Mouse (Mus musculus) colon, adult 2 months (tissue): ENCODE data around the gene 1700029P11Rik. TPM values are rescaled to one million over a fixed set of nuclear protein-coding genes. Genes with fewer than 3 reads are reported as not detected.

ENCODE experiments used
- polyA plus RNA-seq: library from polyadenylated mRNA; depleted of rRNA; stranded (reverse); fragments of >200 nt; gene quantifications from 2 replicates; pipeline ENCODE4 v1.2.3, GENCODE M21; 2012; rRNA removed

Gene 1700029P11Rik
- polyA plus RNA-seq, result not detected in 2 replicates

DNA sequence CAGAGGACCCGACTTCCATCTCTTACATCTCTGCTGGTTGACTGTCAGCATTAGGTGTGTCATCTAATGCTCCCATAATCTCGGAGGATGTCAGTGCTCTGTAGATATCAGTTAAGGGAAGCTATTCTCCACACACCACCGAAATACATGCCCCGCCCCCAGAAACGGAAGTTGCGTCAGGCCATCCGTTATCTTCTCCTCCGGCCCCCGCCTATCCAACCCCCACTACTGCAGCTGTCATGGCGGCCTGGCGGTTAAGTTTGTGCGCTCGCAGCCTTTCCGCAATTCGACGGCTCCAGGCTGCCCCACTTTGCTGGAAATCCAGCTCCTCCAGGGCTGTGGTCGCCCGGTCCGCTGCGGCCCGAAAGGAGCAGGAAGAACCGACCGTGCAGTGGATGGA is at the start of gene 1700029P11Rik:
1700029P11Rik (plus strand) TSS at position 220 of the 400 bp plus-strand sequence.

GRCm38 (mm10) chr15:81936679-81937078 is 43.7 kb upstream of the 1700029P11Rik start, which contains the start of gene Csdc2:
Gene Csdc2, plus strand, starts transcription at chr15:81936759.

GRCm38 (mm10) chr15:81960171-81961077 is 19.9 kb upstream of the 1700029P11Rik start, which contains the start of gene Pmm1:
Gene Pmm1, minus strand, starts transcription at chr15:81960930.

DNA sequence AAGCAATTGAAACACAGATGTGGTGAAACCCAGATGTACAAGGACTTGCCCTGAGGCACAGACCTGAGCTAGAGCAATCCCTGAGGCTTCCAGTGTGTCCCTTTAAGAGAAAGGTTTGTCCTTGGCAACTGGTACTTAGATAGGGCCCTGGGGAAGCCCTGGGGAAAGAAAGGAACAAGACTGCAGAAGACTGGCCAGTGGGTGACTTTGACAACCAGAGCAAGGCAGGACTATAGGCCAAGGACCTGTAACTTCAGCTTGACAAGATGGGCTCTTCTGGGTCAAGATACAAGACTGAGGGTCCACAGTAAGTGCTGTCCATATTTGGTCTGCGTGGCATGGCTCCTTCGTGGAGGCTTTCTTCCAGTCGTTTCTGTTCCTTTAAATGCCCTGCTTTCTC is 7.3 kb downstream of the 1700029P11Rik start, which contains the start of gene Xrcc6:
Xrcc6 (plus strand) TSS at position 190 of the 400 bp plus-strand sequence.

Other genes with a start within 250 kb of the 1700029P11Rik start
- 23.1 and 24.3 TPM in 2 replicates for gene Zc3h7b, start 235.5 kb upstream of the 1700029P11Rik start, polyA plus RNA-seq
- 31.2 and 37.3 TPM in 2 replicates for gene Rangap1, start 235.0 kb upstream of the 1700029P11Rik start, polyA plus RNA-seq
- 13.8 and 15.9 TPM in 2 replicates for gene Tef, start 178.1 kb upstream of the 1700029P11Rik start, polyA plus RNA-seq
- 31.0 and 42.2 TPM in 2 replicates for gene Tob2, start 121.7 kb upstream of the 1700029P11Rik start, polyA plus RNA-seq
- 26.5 and 34.8 TPM in 2 replicates for gene Phf5a, start 108.6 kb upstream of the 1700029P11Rik start, polyA plus RNA-seq
- 328 TPM in 2 replicates for gene Aco2, start 108.2 kb upstream of the 1700029P11Rik start, polyA plus RNA-seq
- 7.0 and 8.9 TPM in 2 replicates for gene Polr3h, start 54.3 kb upstream of the 1700029P11Rik start, polyA plus RNA-seq
- gene Csdc2, start 43.8 kb upstream of the 1700029P11Rik start, polyA plus RNA-seq, result 9.0 and 10.8 TPM in 2 replicates
- 52.9 and 54.6 TPM in 2 replicates for gene Pmm1, start 19.6 kb upstream of the 1700029P11Rik start, polyA plus RNA-seq
- gene Xrcc6, start 7.3 kb downstream of the 1700029P11Rik start, polyA plus RNA-seq, result 8.4 and 8.8 TPM in 2 replicates
- gene Desi1, start 53.3 kb downstream of the 1700029P11Rik start, polyA plus RNA-seq, result 21.9 and 26.4 TPM in 2 replicates
- 28.5 and 37.8 TPM in 2 replicates for gene Snu13, start 67.1 kb downstream of the 1700029P11Rik start, polyA plus RNA-seq
- not detected in 2 replicates for gene 4930407I10Rik, start 78.6 kb downstream of the 1700029P11Rik start, polyA plus RNA-seq
- not detected in 2 replicates for gene Mei1, start 89.5 kb downstream of the 1700029P11Rik start, polyA plus RNA-seq
- 9.7 and 10.2 TPM in 2 replicates for gene Ccdc134, start 147.4 kb downstream of the 1700029P11Rik start, polyA plus RNA-seq
- gene Srebf2, start 166.6 kb downstream of the 1700029P11Rik start, polyA plus RNA-seq, result 273 and 329 TPM in 2 replicates
- gene Shisa8, start 232.3 kb downstream of the 1700029P11Rik start, polyA plus RNA-seq, result 0.20 and 0.28 TPM in 2 replicates
- gene Tnfrsf13c, start 243.8 kb downstream of the 1700029P11Rik start, polyA plus RNA-seq, result 2.9 and 7.8 TPM in 2 replicates